Mouse (Mus musculus): ENCODE measurements around the gene Samd14. TPM values are rescaled to one million over a fixed set of nuclear protein-coding genes. Genes with fewer than 3 reads are reported as not detected.

The Samd14 gene
- polyA plus RNA-seq, 2 experiments: 25.5 to 46.0 TPM

DNA sequence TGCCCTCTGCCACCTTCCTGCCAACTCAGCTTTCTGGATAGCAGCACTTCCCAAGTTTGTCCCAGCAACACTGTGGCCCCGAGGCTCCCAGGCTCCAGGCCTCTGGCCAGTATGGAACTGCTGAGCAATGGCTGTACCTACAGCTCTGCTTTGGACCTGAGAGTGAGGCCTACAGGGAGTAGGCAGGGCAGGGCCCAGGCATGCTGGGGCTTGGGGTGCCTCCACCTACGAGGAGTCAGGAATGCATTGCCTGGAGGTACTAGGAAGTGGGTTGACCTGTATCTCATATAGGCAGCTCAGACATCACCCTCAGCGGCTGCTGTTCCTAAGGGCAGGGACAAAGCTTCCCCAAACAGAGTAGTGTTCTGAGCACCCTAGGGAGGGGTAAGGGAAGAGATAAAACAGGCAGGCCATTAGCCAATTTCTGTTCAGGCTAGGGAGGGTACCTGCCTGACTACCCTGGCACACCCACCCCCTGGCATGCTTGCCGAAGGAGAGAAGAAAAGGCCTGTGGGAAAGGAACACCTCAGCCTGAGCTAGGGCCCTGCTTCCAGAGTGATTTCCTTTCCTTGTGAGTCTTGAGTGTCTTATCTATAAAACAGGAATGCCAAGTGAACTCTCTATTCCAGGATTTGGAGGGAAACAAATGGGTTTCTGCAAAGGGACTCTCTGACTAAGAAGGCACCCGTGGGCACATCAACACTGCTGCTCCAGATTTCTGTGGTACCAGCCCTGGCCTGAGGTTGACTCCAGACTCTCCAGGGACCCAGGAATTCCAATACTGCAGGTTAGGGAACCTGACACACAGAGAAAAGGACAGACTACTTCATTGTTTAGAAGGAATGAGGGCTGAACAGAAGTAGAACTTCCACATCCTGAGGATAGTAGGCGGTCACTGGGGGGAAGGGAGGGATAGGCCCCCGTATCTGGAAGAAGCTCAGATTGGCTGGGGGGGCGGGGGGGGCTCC is 60.7 kb downstream of the Samd14 start:
- H3K4me1 ChIP-seq (ENCODE audit: control insufficient read depth, insufficient read depth, low read length): peaks cover 15% of the 10 kb centered on the region
- no peak overlapping the region for H3K9ac ChIP-seq (ENCODE audit: low read depth, low read length, severe bottlenecking)

DNA sequence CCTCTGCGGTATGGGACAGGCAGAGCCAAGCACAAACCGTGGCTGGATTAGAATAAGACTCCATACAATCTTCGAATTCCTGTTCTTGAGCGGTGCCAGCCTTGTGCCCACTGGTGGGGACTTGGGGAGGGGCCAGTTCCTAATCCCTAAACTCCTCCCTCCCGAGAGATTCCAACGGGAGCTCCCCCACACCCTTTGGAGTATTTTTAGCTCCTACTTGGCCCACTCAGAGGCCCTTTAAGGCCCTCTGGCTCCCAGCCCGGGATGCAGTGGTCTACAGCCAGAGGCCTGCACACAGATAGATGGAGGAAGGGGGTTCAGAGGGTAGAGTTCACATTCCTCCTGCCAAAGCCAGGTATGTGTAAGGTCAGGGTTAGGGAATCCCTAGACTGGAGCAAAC is 61.6 kb downstream of the Samd14 start:
- Histone ChIP-seq H3K4me2 (replicated peaks; ENCODE audit: low read depth, low read length, severe bottlenecking) (no peak overlapping the region), H3K27me3 (ENCODE audit: control insufficient read depth, insufficient read depth, low read length) (peaks cover 21% of the 10 kb centered on the region), H3K4me3 (replicated peaks; ENCODE audit: low read length) (no peak overlapping the region), H3K27ac (replicated peaks; ENCODE audit: low read depth, low read length) (no peak overlapping the region), H3K9me3 (ENCODE audit: control insufficient read depth, low read length) (no peaks in the 10 kb centered on the region), H3K4me1 (ENCODE audit: control insufficient read depth, insufficient read depth, low read length) (peaks cover 18% of the 10 kb centered on the region), H3K36me3 (ENCODE audit: control insufficient read depth, insufficient read depth, low read length) (no peaks in the 10 kb centered on the region), H3K9ac (ENCODE audit: low read depth, low read length, severe bottlenecking) (no peak overlapping the region)
- no peak for DNase-seq (ENCODE audit: low spot score)
- TF ChIP-seq POLR2A (IDR thresholded peaks at IDR 0.05; ENCODE audit: borderline replicate concordance, extremely low read depth, insufficient read depth, insufficient read length): no peak
- 56% methylated on average over 7 of the region's 7 CpGs for WGBS
- no peak; the same call in 1 of the 2 replicates for ATAC-seq (ENCODE audit: low FRiP score, low read depth)

More for the DNA sequence above, 60.7 kb downstream of the Samd14 start:
- Histone ChIP-seq H3K4me3 (replicated peaks; ENCODE audit: low read length) (no peak overlapping the region), H3K9me3 (ENCODE audit: control insufficient read depth, low read length) (no peaks in the 10 kb centered on the region), H3K4me2 (replicated peaks; ENCODE audit: low read depth, low read length, severe bottlenecking) (no peak overlapping the region), H3K27me3 (ENCODE audit: control insufficient read depth, insufficient read depth, low read length) (peaks cover 13% of the 10 kb centered on the region), H3K27ac (replicated peaks; ENCODE audit: low read depth, low read length) (no peak overlapping the region), H3K36me3 (ENCODE audit: control insufficient read depth, insufficient read depth, low read length) (no peaks in the 10 kb centered on the region)
- 61% methylated on average over 8 of the region's 8 CpGs for WGBS
- DNase-seq (ENCODE audit: low spot score) (no peak), ATAC-seq (ENCODE audit: low FRiP score, low read depth) (no peak)
- no peak for TF ChIP-seq POLR2A (IDR thresholded peaks at IDR 0.05; ENCODE audit: borderline replicate concordance, extremely low read depth, insufficient read depth, insufficient read length)

DNA sequence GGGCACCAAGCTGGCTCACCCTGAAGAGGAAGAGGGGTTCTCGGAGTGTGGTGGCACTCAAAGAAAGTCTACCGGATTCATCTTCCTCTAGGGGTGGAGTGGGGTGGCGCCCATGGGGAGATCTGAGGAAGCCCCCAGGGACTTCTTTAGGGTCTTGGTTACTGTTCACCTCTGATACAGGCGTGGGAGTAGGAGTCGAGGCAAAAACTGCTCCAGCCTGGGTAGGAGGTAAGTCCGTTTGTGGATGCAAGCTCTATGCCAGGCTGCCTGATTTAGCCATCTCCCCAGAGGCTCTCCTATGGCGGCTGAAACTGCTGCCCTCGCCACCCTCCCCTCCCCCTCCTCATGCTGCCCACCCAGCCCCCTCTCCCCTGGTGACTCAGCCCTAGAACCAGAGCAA is 62.5 kb downstream of the Samd14 start:
- peaks cover 18% of the 10 kb centered on the region for H3K4me1 ChIP-seq (ENCODE audit: control insufficient read depth, insufficient read depth, low read length)
- WGBS: 59% methylated on average over 8 of the region's 8 CpGs

DNA sequence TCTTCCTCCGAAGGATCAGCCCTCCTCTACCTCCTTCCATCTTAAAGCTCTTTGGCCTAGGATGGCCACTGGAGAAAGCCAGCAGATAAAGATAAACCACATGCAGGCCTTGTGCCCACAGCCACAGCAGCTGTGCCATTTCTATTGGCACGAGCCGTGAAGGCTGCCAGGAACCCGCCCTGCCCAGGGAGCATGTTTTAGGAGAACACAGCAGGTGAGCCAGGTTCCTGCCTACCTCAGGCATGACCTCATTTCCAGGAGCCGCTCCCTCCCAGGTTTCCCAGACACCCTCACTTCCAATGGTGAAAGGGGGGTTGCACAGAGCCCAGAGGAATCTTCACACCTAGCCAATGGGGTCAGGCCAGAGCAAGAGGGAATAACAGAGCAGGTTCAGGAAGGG is 63.1 kb downstream of the Samd14 start:
- Histone ChIP-seq H3K36me3 (ENCODE audit: control insufficient read depth, insufficient read depth, low read length) (no peaks in the 10 kb centered on the region), H3K27ac (replicated peaks; ENCODE audit: low read depth, low read length) (no peak overlapping the region), H3K4me3 (replicated peaks; ENCODE audit: low read length) (no peak overlapping the region), H3K4me2 (replicated peaks; ENCODE audit: low read depth, low read length, severe bottlenecking) (no peak overlapping the region), H3K4me1 (ENCODE audit: control insufficient read depth, insufficient read depth, low read length) (peaks cover 18% of the 10 kb centered on the region), H3K9ac (ENCODE audit: low read depth, low read length, severe bottlenecking) (no peak overlapping the region), H3K27me3 (ENCODE audit: control insufficient read depth, insufficient read depth, low read length) (peaks cover 36% of the 10 kb centered on the region), H3K9me3 (ENCODE audit: control insufficient read depth, low read length) (no peaks in the 10 kb centered on the region)
- no peak for DNase-seq (ENCODE audit: low spot score)
- WGBS: 70% methylated on average over 5 of the region's 5 CpGs
- ATAC-seq (ENCODE audit: low FRiP score, low read depth): no peak
- TF ChIP-seq POLR2A (IDR thresholded peaks at IDR 0.05; ENCODE audit: borderline replicate concordance, extremely low read depth, insufficient read depth, insufficient read length): no peak

More for the DNA sequence above, 62.5 kb downstream of the Samd14 start:
- no peak for TF ChIP-seq POLR2A (IDR thresholded peaks at IDR 0.05; ENCODE audit: borderline replicate concordance, extremely low read depth, insufficient read depth, insufficient read length)
- Histone ChIP-seq H3K9ac (ENCODE audit: low read depth, low read length, severe bottlenecking) (no peak overlapping the region), H3K27ac (replicated peaks; ENCODE audit: low read depth, low read length) (no peak overlapping the region), H3K4me3 (replicated peaks; ENCODE audit: low read length) (no peak overlapping the region), H3K27me3 (ENCODE audit: control insufficient read depth, insufficient read depth, low read length) (peaks cover 29% of the 10 kb centered on the region), H3K36me3 (ENCODE audit: control insufficient read depth, insufficient read depth, low read length) (no peaks in the 10 kb centered on the region), H3K4me2 (replicated peaks; ENCODE audit: low read depth, low read length, severe bottlenecking) (0 out of 2 replicates have a peak overlapping the region, but pooled peaks have one; percentile 5), H3K9me3 (ENCODE audit: control insufficient read depth, low read length) (no peaks in the 10 kb centered on the region)
- ATAC-seq (ENCODE audit: low FRiP score, low read depth) (no peak), DNase-seq (ENCODE audit: low spot score) (no peak)

DNA sequence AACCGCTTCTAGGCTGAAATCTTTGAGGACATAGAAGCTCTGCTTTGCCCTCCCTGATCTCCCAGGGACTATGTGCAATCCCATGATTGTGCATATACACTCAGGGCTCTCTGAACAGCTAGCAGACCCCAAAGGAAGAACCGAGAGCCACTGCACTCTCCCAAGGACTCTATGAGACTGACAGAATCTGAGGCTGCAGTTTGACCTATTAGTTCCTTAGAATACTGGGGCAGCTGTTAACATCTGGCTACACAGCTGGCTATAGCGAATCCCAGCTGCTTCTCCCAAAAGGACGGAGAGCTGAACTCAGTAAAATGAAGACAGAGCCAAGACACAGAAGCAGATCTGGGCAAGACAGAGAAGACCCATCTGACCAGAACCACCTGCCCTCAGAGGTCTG is 64.2 kb downstream of the Samd14 start:
- H3K9ac ChIP-seq (ENCODE audit: low read depth, low read length, severe bottlenecking): no peak overlapping the region
- peaks cover 18% of the 10 kb centered on the region for H3K4me1 ChIP-seq (ENCODE audit: control insufficient read depth, insufficient read depth, low read length)
- no peak for ATAC-seq (ENCODE audit: low FRiP score, low read depth)
- WGBS: 59% methylated on average over 4 of the region's 4 CpGs
- peaks cover 44% of the 10 kb centered on the region for H3K27me3 ChIP-seq (ENCODE audit: control insufficient read depth, insufficient read depth, low read length)
- TF ChIP-seq POLR2A (IDR thresholded peaks at IDR 0.05; ENCODE audit: borderline replicate concordance, extremely low read depth, insufficient read depth, insufficient read length): no peak
- H3K9me3 ChIP-seq (ENCODE audit: control insufficient read depth, low read length): no peaks in the 10 kb centered on the region
- H3K4me2 ChIP-seq (replicated peaks; ENCODE audit: low read depth, low read length, severe bottlenecking): 0 out of 2 replicates have a peak overlapping the region, but pooled peaks have one; percentile 2
- H3K27ac ChIP-seq (replicated peaks; ENCODE audit: low read depth, low read length): no peak overlapping the region
- no peaks in the 10 kb centered on the region for H3K36me3 ChIP-seq (ENCODE audit: control insufficient read depth, insufficient read depth, low read length)
- H3K4me3 ChIP-seq (replicated peaks; ENCODE audit: low read length): no peak overlapping the region
- no peak for DNase-seq (ENCODE audit: low spot score)

All from limb, embryonic 14.5 days (tissue).